Mouse (Mus musculus) left cerebral cortex, postnatal 4 days (tissue): ENCODE measurements around the gene Cps1. TPM values are rescaled to one million over a fixed set of nuclear protein-coding genes. Genes with fewer than 3 reads are reported as not detected.

Source experiments
- DNase-seq: peaks from one replicate; pipeline ENCODE4 v3.0.0-alpha.2; 2022
- intact Hi-C: fragments of 180-260 bp; cut with DNase I; formaldehyde crosslinking; loops from one replicate; pipeline ENCODE4 v1.15.1; 2025
- total RNA-seq, 2 experiments: library from RNA; stranded (reverse); gene quantifications; 2 replicates each; pipeline ENCODE4 v1.2.3; 2021

Gene Cps1
- under 1 TPM; 0.44 to 0.50 TPM for total RNA-seq

- intact Hi-C loops = no loop called here
- DNase-seq = no peak
These were observed at the start of gene Cps1 for GRCm38 (mm10) chr1:67122797-67123196. TSS of gene Cps1 (plus strand) at chr1:67123026.

GRCm38 (mm10) chr1:67077739-67078138 lies 45.1 kb upstream of the Cps1 start:
- intact Hi-C loops = no loop called here
- DNase-seq = no peak

DNA sequence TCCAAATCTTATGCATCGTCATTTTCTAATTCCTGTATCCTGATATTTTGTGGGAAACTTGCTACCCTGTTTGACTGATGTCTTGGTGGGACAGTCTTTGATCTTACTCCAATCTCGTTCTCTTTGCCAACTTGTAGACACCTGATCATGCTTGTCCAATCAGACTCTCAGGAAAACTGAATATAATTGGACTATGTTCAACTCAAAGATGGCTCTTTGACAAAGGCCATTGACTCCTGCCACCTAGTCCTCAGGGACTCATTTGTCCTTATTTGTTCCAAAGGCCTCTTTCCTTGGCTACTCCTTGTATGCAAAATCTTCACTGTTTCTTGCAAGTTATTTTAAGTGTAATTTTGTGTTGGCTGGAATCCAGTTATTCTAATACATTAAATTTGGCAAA lies 44.2 kb upstream of the Cps1 start:
- DNase-seq = no peak
- intact Hi-C loops = no loop called here

GRCm38 (mm10) chr1:67079146-67079545 lies 43.7 kb upstream of the Cps1 start:
- intact Hi-C loops = no loop called here
- no peak for DNase-seq

- intact Hi-C loops = no loop called here
- no peak for DNase-seq
These were observed 30.4 kb upstream of the Cps1 start for GRCm38 (mm10) chr1:67092473-67092872.

DNA sequence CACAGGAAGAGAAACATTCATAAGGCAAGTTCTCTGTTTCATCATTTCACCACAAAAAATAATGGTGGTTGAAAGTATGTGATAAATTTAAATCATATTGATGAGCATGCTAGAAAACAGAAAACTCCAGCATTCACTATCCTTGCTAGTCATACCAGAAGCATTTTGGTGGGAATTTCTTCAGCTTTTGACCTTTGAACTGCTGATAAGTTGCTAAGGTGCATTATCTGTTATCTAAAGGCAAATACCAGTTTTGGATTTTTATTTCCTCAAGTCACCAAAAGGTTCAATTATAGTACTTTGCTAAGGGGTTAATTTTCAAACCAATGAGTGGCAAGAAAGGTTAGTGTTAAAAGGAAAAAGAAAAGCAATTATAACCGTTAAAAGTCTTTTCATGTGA lies 23.6 kb upstream of the Cps1 start:
- no peak for DNase-seq
- intact Hi-C loops = no loop called here

- no peak for DNase-seq
- intact Hi-C loops = no loop called here
These were observed 19.2 kb upstream of the Cps1 start for GRCm38 (mm10) chr1:67103476-67104248.

- no peak for DNase-seq
- intact Hi-C loops = no loop called here
These were observed 11.1 kb upstream of the Cps1 start for GRCm38 (mm10) chr1:67111621-67112298.

DNA sequence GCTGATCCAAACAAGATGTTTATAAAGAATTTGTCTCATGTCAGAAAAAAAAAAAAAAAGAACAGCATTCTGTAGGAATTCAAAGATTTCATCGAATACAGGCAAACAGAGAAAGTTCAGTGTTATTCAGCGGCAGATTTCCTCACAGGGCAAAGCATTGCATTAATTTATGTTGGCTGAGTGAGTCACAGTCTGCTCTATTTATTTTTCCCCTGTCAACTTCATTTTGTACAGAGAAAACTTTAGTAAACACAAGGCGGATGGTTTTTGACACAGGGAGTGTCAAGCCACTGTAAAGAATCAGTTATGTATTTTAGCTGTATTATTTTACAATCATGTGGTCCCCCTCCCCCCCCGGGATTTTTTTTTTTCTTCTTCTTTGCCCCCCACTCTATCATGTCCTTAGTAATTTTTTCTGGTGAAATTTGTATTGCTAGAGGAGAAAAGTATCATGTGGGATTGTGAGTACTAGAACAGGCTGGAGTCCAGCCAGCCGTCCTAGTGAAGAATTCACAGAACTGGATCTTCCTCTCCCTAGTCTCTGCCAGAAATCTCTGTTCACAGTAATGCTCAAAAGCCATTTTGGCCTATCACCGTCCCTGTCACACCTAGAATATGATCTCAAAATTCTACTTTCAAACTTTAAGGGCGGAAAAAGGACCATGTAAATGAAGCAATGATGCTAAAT lies 9.3 kb upstream of the Cps1 start:
- intact Hi-C loops = no loop called here
- no peak for DNase-seq

GRCm38 (mm10) chr1:67116571-67116970 lies 6.3 kb upstream of the Cps1 start:
- intact Hi-C loops = no loop called here
- no peak for DNase-seq

DNA sequence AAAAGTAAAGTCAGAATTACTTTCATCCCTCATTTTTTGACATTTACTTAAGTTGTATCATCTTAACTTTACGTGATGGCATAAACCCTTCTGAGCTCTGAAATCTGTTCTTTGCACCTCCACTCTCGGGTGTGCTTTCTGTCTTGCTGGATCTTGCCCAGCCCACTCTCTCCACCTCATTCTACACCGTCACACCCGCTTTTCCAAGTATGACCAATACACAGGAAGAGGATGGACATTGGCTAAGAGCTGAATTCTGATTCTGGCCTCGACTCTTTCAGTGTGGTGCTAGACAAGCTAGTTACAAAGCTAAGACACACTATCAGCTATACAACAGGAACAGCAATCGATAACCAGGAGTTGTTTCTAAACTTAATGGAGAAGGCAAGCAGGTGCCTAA lies 5.0 kb upstream of the Cps1 start:
- DNase-seq = no peak
- intact Hi-C loops = no loop called here

DNA sequence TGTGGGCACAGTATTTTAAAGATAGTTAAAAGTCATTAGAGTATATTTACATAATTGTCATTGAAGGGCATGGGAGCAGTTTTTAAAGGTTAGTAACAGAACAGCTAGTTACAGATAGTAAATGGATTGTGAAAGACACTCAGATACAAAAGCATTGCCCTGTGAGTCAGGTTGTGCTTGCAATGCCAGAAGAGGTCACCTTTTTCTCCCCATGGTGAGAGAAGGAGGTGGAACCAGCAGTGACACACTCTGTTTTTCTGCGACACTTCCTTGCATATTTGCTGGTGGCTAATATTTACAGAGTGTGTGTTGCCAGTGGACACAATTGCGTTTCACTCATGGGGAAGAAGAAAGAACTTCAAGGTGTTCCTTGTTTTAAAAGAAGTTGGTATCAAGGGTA lies 2.6 kb downstream of the Cps1 start:
- no peak for DNase-seq
- intact Hi-C loops = no loop called here

GRCm38 (mm10) chr1:67143939-67144338 lies 21.1 kb downstream of the Cps1 start:
- DNase-seq = peak; percentile 2
- intact Hi-C loops = no loop called here

DNA sequence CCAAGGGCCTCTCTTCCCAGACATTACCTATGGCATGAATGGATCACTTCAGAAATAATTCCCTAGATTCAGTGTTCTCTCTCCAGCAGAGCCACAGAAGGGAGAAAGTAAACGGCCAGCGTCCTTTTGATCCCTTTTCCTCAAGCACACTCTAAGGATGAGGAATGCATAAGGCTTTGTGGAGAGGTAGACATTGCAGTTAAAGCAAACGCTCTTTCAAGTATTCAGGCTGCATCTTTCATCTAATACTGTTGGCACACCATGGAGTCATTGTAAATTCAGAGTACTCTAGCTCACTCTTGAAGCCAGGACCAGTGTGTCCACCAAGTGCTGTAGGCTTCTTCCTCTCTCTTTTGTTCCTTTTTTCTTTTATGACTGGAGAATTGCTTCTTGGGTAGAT lies 28.4 kb downstream of the Cps1 start:
- intact Hi-C loops = no loop called here
- DNase-seq = no peak

- intact Hi-C loops = no loop called here
- no peak for DNase-seq
These were observed 44.5 kb downstream of the Cps1 start for GRCm38 (mm10) chr1:67167283-67167682.

DNA sequence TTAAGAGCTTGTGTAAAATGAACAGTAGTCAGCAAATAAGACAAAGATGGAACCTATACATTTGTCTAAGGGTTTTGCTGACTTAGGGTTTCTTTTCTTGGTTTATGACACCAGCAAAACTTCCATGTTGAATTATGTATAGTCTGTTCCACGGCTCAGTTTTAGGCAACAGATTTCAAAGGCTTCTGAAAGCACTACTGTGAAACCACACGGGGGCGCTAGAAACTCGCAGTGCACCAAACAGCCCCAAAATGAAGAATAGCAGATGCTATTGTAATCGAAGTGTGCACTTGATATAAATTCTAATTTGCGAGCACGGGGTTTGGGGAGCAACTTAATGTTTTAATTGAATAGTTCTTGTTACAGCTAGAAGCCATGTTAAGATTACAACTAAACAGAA lies 58.3 kb downstream of the Cps1 start:
- DNase-seq = peak; percentile 83
- intact Hi-C loops = no loop called here

DNA sequence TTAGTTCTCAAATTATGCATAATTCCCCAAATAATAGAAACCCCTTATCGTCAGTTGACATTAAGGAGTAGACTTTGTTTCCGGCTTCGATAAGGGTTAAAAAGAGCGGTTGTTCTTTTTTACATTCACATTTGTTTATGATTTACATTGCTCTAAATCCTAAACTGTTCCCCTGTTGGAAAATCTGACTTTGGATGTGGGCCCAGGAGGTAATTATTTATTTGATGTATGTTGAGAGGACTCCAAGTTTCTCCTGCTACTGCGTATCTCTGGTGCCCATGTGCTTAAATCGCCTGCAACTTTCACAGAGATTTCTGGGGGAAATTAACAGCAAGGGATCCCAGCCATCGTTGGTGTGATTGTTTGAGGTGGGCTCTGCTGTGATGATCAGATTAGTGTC lies 59.4 kb downstream of the Cps1 start:
- intact Hi-C loops = no loop called here
- DNase-seq = no peak

GRCm38 (mm10) chr1:67183532-67183931 lies 60.7 kb downstream of the Cps1 start:
- intact Hi-C loops = no loop called here
- no peak for DNase-seq

- no peak for DNase-seq
- intact Hi-C loops = no loop called here
These were observed 61.3 kb downstream of the Cps1 start for GRCm38 (mm10) chr1:67184134-67184533.

DNA sequence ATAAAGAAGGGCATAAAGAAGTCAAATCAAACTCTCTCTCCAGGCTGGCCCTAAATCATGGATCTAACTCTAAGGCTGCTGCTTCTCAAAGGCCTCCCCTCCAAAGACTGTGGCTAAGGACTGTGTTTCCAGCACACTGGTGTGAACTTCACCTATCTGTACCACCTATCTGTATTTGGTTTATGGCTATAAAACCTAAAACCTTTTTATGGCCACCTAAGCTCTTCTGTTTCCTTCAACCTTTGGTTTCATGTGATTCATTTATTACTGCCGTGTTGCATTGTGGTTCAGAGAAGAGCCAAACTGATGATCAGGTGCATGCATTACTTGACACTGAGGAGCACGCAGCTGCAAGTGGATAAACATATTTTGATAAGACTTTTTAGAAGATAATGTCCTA lies 74.5 kb downstream of the Cps1 start:
- DNase-seq = no peak
- intact Hi-C loops = no loop called here

DNA sequence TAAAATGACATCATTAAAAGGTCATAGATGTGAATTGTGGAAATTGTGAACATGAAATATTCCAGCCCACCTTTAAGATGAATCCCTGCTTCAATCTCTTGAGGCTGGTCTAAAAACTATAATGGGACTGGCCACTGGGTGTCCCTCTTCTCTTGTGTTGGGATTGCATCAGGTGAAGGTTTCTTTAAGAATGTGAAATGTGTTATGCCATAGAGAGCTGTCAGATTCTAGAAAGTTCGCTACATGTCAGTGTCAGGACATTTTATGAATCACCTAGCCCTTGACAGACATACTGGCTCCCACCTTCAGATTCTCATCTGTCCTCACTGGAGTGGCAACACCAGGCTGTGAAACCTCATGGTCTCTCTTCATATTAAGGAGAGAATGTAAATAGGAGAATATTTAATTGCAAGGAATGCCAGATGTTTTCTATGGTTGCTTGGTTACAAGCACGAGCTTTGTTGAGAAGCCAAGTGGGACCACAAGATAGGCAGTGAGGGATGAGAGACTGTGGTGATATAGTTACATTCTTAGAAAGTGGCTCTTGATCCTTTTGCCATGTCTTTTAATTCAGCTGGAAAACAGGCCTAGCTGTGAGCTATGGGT lies 95.6 kb downstream of the Cps1 start:
- intact Hi-C loops = no loop called here
- peak; percentile 28 for DNase-seq

GRCm38 (mm10) chr1:67223666-67224065 lies 100.8 kb downstream of the Cps1 start:
- intact Hi-C loops = no loop called here
- DNase-seq = no peak
